Mouse (Mus musculus) cerebellum, adult 9-10 months (tissue): Measurements from ENCODE around the gene Slc13a2.

ENCODE experiments used
- DNase-seq: peaks from one replicate; pipeline ENCODE4 v3.0.0; 2022

Slc13a2 gene

DNA sequence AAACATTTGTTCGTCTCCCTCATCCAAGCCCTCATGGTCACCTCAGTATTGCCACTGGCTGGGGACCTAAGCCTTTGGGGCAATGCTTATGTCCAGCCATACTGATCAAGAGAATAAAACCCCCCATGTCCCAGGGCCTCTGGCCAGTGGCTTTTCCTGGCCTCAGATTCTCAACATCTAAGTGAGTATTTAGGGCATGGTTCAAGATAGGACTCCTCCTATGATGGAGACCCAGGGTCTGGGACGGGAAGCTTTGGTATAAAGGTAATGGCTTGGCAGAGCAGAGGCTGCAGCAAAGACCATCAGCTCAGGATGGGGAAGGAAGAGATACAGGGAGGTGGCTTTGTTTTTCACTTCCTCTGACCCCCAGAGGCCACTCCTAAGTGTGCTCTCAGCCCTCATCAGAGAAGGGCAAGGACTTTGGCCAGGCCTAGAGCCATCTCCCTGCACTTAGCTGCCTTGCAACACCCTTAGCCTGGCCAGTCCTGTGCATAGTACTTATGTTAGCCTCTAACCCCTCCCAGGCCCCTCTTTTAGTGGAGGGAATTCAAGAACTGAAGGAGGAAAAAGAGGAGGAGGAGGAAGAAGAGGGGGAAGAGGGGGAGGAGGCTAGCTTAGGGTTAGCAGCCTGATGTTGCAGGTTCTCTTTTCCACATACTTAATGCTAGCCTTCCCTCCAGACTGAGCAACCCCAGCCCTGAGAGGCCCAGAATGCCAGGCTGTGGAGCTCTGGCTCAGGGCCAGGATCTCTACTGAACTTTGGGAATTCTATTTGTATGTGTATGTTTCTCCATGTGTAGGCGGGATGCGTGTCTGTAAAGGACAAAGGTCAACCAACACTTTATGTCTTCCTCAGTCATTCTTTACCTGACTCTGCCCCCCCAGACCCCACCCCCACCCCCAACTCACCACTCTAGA lies 72.3 kb downstream of the Slc13a2 start:
- no peak for DNase-seq

GRCm38 (mm10) chr11:78348474-78348873 lies 73.5 kb downstream of the Slc13a2 start:
- no peak for DNase-seq

GRCm38 (mm10) chr11:78347908-78348307 lies 74.1 kb downstream of the Slc13a2 start:
- DNase-seq, result no peak
